Mouse (Mus musculus): ENCODE data around the gene Reps1.
"Not testable (repeated sequence)": the region's sequence is repeated elsewhere in the genome, so short reads cannot be mapped to it uniquely, and the experiment has no call there.

- not testable (repeated sequence) for TF ChIP-seq CTCF (IDR thresholded peaks at IDR 0.05; ENCODE audit: borderline replicate concordance, control insufficient read depth, extremely low read depth, insufficient read depth, low read length, poor library complexity); POLR2A (IDR thresholded peaks at IDR 0.05; ENCODE audit: control insufficient read depth, extremely low read depth, insufficient read depth, low read length, poor library complexity)
These were observed 83.3 kb downstream of the Reps1 start for GRCm38 (mm10) chr10:18138853-18139503.

All from thymus, adult 2 months (tissue).